Mouse (Mus musculus) ES-E14 (cell line): ENCODE data around the gene Ppp1r1b. TPM values are rescaled to one million over a fixed set of nuclear protein-coding genes. Genes with fewer than 3 reads are reported as not detected.

Source experiments
- DNase-seq: peaks from one replicate; pipeline ENCODE4 v3.0.0-alpha.2; 2013; ENCODE audit warnings: low read depth, low spot score
- H3K27ac ChIP-seq: 2 replicates; pipeline ENCODE4 v1.5.1; 2012; ENCODE audit warnings: low read depth, mild to moderate bottlenecking, low read length, moderate library complexity, mixed read lengths; ENCODE audit not compliant: poor library complexity, insufficient read depth, severe bottlenecking
- H3K36me3 ChIP-seq: 2 replicates; pipeline ENCODE4 v1.6.1; 2012; ENCODE audit warnings: mild to moderate bottlenecking, low read length, moderate library complexity, mixed read lengths; ENCODE audit not compliant: control insufficient read depth, poor library complexity, insufficient read depth, severe bottlenecking
- H3K4me1 ChIP-seq, 2 experiments: fragments of 150-350 bp in 1 of 2; sonication (generic) in 1 of 2; 2 replicates each; pipeline ENCODE4 v1.6.1; 2012; ENCODE audit warnings: low read length in 2 of 2, mild to moderate bottlenecking in 1 of 2, mixed read lengths in 1 of 2; ENCODE audit not compliant: control insufficient read depth in 2 of 2, insufficient read depth in 2 of 2, poor library complexity in 1 of 2
- H3K4me3 ChIP-seq, 2 experiments: fragments of 150-350 bp in 1 of 2; sonication (generic) in 1 of 2; 2 replicates each; pipeline ENCODE4 v1.5.1; 2012; ENCODE audit warnings: low read length in 2 of 2, low read depth in 1 of 2, mild to moderate bottlenecking in 1 of 2, mixed read lengths in 1 of 2; ENCODE audit not compliant: insufficient read depth in 1 of 2, poor library complexity in 1 of 2, severe bottlenecking in 1 of 2
- H3K9ac ChIP-seq: 2 replicates; pipeline ENCODE4 v1.6.1; 2012; ENCODE audit warnings: low read depth, mild to moderate bottlenecking, low read length, mixed read lengths; ENCODE audit not compliant: poor library complexity, insufficient read depth, severe bottlenecking
- H3K9me3 ChIP-seq: fragments of 150-350 bp; sonication (generic); 2 replicates; pipeline ENCODE4 v1.6.1; 2012; ENCODE audit warnings: low read depth, mild to moderate bottlenecking, low read length; ENCODE audit not compliant: control insufficient read depth, insufficient read depth
- CHD2 ChIP-seq: IDR thresholded peaks from 2 replicates; pipeline ENCODE4 v1.6.1; 2014; ENCODE audit warnings: mild to moderate bottlenecking, low read depth, low read length, inconsistent platforms
- HCFC1 ChIP-seq: IDR thresholded peaks from 2 replicates; pipeline ENCODE4 v1.6.1; 2012; ENCODE audit warnings: low read length, inconsistent platforms, borderline replicate concordance; ENCODE audit not compliant: insufficient read depth
- MAFK ChIP-seq: IDR thresholded peaks from 2 replicates; pipeline ENCODE4 v1.6.1; 2014; ENCODE audit warnings: mild to moderate bottlenecking, low read depth, low read length, inconsistent platforms; ENCODE audit not compliant: insufficient read depth
- ZC3H11A ChIP-seq: IDR thresholded peaks from 2 replicates; pipeline ENCODE4 v1.6.1; 2012; ENCODE audit warnings: low read depth, mild to moderate bottlenecking, inconsistent platforms, low read length, borderline replicate concordance
- ZNF384 ChIP-seq: IDR thresholded peaks from 2 replicates; pipeline ENCODE4 v1.6.1; 2012; ENCODE audit warnings: low read depth, low read length, inconsistent platforms
- in situ Hi-C, 2 experiments: fragments of 600-800 bp; cut with MboI; formaldehyde crosslinking; loops; one replicate each; pipeline ENCODE4 v1.15.1; 2025; ENCODE audit warnings: low sequenced_read_pairs in 2 of 2, inconsistent platforms in 1 of 2; ENCODE audit not compliant: unreplicated experiment in 2 of 2
- total RNA-seq: library from RNA; depleted of rRNA; stranded (reverse); fragments of 300-350 nt; gene quantifications from 2 replicates; pipeline ENCODE4 v1.2.3, GENCODE M21; 2012

The Ppp1r1b gene
- total RNA-seq, 1 experiment = 0.22 TPM

- no peaks in the 10 kb centered on the region for H3K9me3 ChIP-seq
- H3K4me3 ChIP-seq = no peak overlapping the region
- H3K36me3 ChIP-seq = no peaks in the 10 kb centered on the region
- H3K9ac ChIP-seq = no peak overlapping the region
- DNase-seq = no peak
- in situ Hi-C loops = no loop called here
- H3K27ac ChIP-seq = no peak overlapping the region
- TF ChIP-seq ZNF384 (no peak), CHD2 (no peak), MAFK (no peak), ZC3H11A (no peak), HCFC1 (no peak)
- H3K4me1 ChIP-seq = no peaks in the 10 kb centered on the region; a peak in 1 of 4 replicates
Measured at GRCm38 (mm10) chr11:98320806-98321676, 27.2 kb upstream of the Ppp1r1b start.

- H3K27ac ChIP-seq = no peak overlapping the region
- H3K36me3 ChIP-seq = no peaks in the 10 kb centered on the region
- TF ChIP-seq ZNF384 (no peak), ZC3H11A (no peak), MAFK (no peak), HCFC1 (no peak)
- H3K4me1 ChIP-seq = no peaks in the 10 kb centered on the region; a peak in 1 of 4 replicates
- no peak for DNase-seq
- H3K4me3 ChIP-seq = no peak overlapping the region
- in situ Hi-C loops = no loop called here
- no peaks in the 10 kb centered on the region for H3K9me3 ChIP-seq
- H3K9ac ChIP-seq = no peak overlapping the region
Measured at GRCm38 (mm10) chr11:98321677-98322003, 26.6 kb upstream of the Ppp1r1b start.

- no peaks in the 10 kb centered on the region; a peak in 1 of 4 replicates for H3K4me1 ChIP-seq
- TF ChIP-seq ZNF384 (no peak), HCFC1 (no peak), ZC3H11A (no peak), MAFK (no peak), CHD2 (no peak)
- H3K27ac ChIP-seq = no peak overlapping the region
- H3K9me3 ChIP-seq = no peaks in the 10 kb centered on the region
- in situ Hi-C loops = no loop called here
- no peaks in the 10 kb centered on the region for H3K36me3 ChIP-seq
- H3K4me3 ChIP-seq = no peak overlapping the region
- H3K9ac ChIP-seq = no peak overlapping the region
- DNase-seq = no peak
Measured at GRCm38 (mm10) chr11:98322159-98322558, 26.0 kb upstream of the Ppp1r1b start.

GRCm38 (mm10) chr11:98323136-98323866 lies 24.9 kb upstream of the Ppp1r1b start:
- in situ Hi-C loops = no loop called here
- Histone ChIP-seq H3K9me3 (no peaks in the 10 kb centered on the region), H3K36me3 (no peaks in the 10 kb centered on the region), H3K4me3 (no peak overlapping the region), H3K9ac (no peak overlapping the region), H3K4me1 (no peaks in the 10 kb centered on the region; a peak in 1 of 4 replicates), H3K27ac (no peak overlapping the region)
- DNase-seq = no peak
- TF ChIP-seq ZC3H11A = no peak
- no peak for TF ChIP-seq ZNF384
- no peak for TF ChIP-seq HCFC1
- no peak for TF ChIP-seq MAFK
- TF ChIP-seq CHD2 = no peak
